Mouse (Mus musculus) cerebellum, postnatal 10 days (tissue): Measurements from ENCODE around the gene Snx19.

Experiments used
- DNase-seq, 2 experiments: peaks; one replicate each; pipeline ENCODE4 v3.0.0; 2021; ENCODE audit warnings: mixed read lengths in 2 of 2

Gene Snx19

DNA sequence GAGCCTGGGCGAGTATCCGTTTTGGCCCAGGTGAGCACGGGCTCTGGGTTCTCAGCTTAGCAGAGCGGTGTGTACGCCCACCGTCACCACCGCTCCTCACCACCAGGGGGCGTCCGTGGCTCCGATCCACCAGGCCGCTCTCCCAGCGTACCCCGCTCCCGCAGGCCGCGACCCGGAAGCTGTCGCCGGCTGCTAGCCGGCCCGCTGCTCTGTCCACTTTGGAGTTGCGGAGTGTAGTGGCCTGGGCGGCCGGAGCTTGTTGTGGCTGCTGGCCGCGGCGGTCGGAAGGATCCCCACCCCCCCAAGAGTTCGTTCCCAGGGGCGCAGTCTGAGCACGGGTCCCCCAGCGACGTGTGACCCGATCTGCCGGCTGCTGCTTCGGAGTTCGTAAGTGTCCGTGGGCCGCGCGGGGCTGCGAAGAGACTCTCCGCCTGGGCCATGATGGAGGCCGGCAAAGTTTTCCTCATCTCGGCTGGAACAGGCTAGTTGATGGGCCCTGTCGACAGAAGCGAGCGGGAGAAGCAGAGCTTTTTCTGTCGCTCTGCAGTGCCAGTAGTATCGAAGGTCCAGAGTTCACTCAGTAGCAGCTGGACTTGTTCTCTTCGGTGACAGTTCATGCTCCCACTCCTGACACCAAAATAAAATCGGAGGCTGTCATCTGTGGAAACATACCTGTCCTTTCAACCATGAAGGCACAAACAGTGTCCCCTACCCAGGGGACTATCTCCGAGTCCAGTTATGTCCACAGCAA is at the start of gene Snx19:
Snx19 (plus strand) TSS at position 227 of the 751 bp plus-strand sequence.
- peak; percentile 98 to 99 for DNase-seq

DNA sequence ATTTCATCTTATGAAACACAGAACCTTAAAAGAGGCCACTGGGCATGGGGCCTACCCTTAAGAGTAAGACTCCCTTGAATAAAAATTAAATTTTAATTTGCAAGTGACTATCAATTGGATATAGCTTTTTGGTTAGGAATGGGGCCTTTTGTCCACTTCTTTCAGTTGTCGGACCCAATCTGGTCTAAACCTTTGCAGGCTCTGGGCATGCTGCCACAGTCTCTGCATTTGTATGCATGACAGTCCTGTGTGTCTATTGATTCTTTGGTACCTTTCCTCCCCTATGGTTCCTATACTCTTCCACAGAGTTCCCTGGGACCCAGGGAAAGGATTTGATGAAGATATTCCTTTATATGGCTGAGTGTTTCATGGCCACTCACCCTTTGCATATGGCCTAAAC is 26.1 kb upstream of the Snx19 start:
- peak; percentile 20 to 36 for DNase-seq

DNA sequence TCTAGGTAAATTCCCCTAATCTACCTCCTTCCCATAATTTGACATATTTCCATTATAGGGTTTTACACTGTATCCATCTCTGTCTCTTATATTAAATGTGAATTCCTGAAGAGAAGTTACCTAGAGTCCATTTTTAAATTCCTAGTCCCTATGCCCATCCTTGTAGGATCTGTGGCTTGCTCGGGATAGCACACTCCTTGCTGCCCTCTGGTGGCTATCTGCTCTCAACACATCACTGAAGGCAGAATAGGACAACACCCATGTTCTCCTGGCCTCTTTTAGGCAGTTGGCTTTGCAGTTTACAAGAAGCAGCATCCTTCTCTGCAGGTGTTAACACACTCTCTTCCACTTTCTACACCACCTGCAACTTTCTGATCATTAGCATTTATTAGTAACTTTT is 4.0 kb upstream of the Snx19 start:
- DNase-seq: peak; percentile 82 to 83

DNA sequence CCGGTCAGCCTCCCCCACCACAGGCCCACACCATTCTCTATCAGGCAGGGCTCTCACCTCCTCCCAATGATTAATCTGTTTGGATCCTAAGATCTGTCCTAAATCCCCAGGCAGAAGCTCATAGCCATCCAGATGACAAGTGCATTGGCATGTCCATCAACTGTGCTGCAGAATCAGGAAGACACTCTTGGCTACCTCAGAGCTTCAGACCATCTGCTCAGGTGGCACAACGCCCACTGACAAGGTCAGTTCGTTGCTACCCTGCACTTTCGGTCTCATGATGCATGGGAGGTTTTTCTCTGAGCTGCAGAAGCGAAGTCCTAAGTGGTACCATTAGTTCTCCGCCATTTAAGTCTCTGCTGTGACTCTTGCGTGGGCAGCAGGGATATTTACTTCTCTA is 1.7 kb upstream of the Snx19 start:
- peak; percentile 96 to 97 for DNase-seq

DNA sequence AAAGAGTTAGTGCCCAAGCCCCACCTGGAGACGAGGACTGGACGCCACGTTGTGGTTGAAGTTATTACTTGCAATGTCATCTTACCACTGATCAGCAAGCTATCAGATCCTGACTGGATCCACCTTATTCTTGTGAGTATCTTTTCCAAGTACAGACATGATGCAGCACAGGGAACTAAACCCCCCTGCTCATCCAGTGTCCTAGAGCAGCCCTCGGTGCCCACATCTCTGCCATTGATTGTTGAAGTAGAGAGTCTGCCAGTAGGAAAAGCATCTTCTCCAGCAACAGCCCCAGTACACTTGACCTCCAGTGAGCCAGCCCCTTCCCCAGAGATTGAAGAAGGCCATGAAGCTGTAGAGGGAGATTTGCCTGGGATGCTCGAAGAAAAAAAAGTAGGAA is 1.3 kb downstream of the Snx19 start:
- DNase-seq: no peak

DNA sequence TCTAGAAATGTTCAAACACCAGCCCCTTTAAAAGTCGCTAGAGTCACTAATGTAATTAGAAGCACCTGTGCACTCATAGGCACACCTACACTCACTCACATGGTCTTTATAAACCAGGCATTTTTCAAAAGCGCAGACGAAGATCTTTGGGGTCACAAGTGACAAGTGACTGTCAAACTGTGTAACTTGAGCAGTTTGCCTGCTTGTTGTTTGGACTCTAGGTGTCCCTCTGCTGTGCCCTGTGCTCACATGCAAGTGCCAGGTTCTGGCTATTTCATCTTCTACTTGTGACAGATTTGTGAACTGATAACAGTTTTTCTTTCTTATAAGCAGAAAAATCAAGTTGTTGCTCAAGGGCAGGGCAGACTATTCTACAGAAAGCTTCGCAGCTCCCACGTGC is 3.5 kb downstream of the Snx19 start:
- no peak for DNase-seq

DNA sequence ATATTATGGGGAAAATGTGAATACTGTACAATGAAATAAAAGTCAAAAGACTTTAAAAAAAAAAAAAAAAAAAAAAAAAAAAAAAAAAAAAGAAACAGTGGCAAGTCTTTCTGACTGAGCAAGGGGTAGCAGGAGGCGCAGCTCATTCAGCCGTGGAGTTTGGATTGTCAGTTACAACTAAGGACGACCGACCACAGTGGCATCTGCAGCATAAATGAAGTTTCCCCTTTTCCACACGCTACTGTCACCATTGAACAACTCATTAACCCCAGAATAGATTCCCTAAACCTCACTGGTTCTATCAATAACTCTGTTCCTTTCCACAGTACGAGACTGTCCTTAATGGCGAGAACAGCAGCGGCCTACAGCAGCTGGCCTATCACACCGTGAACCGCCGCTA is 5.0 kb downstream of the Snx19 start:
- no peak for DNase-seq

DNA sequence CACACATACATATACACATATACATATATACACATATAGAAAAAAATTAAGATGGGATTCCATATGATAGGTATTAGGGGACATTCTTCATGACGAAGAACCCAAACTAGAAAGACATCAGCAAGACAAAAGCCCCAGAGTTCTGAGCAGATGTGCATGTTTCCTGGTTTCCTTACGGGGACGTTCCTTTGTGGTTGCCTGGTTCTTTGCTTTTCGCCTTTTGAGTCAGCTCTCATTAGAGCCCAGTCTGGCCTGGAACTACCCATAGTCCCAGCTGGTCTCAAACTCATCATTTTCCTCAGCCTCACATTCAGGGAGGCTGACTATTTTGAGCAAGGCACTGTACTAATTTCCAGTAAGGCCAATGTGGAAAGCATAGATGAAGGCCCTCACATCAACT is 7.0 kb downstream of the Snx19 start:
- no peak for DNase-seq

DNA sequence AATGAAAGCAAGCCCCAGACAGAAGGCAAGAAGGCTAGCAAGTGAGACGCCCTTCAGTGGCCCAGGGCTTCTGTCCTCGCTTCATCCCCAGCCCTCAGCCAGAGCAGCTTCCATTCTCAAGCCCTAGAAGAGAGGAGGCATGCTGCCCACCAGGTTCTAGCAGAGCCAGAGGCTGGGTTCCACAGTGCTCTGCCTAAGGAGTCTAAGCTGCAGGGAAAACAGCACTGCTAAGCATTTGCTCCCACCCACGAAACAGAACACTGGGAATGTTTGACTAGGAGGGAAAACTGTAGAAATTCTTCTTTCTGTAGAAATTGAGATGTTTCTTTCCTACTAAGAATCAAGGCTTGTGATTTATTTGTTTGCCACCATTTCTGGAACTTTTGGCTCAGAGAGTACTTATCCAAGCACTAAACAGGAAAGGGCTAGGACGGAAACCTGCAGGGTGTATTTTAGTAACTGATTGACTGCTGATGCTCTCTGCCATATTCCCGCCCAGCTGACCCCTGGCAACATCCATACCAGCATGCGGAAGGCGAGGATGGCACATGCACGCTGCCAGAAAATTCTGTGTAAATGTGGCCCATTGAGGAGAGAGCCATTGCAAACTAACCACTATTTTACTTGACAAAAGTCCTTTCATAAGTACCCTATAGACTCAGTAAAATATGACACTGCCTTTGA is 9.1 kb downstream of the Snx19 start:
- DNase-seq: no peak

DNA sequence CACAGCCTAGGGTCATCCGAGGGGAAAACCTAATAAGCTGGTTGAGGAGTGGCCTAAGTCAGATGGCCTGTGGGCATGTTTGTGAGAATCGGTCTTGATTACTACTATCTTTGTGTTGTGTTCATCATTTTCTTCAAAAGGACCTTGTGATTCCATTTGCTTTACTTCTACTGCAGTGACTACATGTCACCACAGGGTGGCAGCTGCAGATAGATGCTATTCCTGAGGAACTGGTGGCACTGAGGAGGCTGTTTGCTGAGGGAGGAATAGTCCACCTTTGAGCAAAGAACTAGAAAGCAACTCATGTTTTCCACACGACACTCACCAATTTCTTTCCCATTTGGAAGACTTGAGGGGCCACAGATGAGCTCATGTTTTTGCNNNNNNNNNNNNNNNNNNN is 11.6 kb downstream of the Snx19 start:
- peak; percentile 68 to 70 for DNase-seq

DNA sequence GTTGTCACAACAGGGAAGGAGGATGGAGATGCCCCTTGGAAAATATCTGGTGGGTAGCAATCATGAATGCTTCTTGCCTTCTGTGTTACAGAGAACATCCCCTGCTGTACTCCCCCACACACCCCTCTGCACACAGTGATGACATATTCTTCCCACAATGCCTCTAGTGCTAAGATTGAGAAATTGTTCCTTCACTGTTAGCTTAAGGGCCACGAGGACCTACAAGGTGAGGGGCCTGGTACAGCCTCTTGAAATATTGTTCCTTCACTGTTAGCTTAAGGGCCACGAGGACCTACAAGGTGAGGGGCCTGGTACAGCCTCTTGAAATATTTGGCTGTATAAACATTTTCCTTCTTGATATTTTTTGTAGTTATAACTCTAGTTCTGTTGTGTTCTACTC is 14.9 kb downstream of the Snx19 start:
- no peak for DNase-seq

DNA sequence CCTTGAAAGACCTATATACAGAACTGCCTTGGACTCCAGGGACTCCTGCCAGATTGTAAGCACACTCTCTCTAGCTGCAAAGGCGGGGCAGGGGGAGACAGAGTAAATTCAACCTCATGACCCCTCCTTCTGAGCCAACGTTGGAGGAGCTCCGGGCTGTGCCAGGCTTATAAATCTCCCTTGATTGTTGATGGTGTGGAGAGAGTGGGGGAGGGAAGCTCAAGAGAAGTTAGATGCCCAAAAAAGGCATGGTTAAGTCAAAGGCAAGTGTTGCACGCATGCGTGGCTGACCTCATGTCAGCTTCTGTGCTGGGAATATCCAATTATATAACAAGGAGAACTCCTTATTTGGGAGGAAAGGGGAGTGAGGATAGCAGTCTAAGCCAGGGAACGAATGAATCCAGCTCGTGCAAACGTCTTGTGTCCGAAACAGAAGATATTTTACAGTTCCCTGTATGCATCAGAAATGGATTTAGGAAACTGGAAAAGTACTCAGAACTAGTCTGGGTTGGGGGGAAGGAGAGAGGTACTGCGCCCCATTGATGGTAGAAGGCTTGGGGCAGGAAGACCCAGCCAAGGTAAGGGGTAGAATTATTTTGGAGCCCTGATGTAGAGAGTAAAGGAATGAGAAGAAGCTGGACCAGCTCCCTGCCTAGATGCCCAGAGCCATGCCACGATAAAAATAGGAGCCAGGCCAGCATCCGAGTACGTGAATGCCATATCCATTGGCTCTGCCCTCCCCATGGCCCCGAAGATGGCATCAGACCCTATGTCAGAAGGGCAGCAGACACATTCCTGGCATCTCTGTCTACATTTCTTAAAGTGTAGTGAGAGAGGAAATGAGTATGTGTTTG is 18.6 kb downstream of the Snx19 start:
- DNase-seq: no peak

DNA sequence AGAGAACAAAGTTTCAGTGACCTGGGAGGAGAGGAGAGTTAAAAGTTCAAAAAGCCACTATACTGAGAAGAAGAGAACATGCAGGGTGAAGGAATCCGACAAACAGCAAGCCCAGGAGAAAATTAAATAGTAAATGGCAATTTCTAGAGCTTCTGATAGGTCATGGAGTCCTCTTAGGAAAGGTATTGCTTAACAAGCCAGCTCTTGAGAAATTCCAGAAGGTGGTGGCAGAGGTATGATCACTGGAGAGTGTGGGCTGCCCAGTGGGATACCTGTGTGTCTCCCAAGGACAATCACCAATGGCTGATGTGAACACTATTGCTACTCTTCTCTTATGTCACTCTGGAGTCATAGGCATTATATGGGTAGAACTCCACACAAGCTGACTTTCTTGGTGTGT is 19.2 kb downstream of the Snx19 start:
- DNase-seq: no peak

DNA sequence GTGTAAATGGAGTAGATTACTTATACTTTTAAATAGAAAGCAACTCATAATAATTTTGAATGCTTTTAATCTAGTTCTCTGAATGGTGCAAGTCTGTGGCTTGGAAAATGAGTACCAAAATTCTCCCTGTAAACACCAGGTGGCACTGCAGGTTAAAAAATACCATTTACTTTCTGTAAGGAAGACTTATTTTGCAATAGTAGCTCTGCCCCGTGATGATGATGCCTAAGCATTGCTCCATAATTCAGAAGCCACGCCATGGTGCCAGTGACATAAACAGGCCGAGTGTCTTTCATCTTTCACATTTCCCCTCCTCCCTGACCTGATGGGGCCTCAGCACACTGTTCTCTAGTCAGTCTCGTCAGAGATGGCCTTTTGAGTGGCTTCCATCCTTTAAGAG is 21.6 kb downstream of the Snx19 start:
- peak; percentile 43 to 48 for DNase-seq

DNA sequence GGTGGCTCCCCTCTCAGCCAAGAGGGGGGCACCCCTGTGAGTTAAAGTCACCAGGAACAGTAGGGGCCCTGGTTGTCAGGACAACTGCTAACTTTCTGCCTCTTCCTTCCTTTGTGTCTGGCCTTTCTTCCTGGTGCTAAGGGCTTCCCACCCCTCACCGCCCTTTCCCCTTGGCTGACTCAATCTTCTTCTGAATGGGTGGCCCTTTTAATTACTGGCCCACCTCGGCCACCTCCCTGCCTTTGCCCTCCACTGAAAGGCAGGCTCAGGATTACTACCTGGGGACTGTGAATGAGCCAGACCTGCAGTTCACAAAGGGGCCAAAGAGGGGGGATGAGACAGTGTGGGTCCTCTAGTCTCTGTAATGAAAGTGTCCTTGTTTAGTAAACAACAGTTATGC is 23.0 kb downstream of the Snx19 start:
- DNase-seq: no peak

DNA sequence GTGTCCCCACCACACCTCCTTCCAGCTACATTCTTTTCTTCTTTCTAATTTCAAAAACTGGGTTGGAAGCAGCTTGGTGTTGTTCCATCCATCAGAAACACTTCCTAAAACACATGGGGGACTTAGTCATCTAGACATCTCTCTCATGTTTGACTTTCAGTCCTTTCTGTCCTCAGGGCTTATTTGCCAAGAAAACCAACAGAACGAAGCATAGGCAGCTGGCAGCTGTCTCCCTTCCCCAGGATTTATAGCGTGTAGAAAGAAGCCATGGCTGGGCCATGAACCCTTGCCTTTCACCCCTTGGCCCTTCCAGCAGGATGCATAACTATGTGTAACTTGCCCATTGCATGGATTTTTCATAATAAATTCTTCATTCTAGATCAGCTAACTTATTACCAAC is 23.9 kb downstream of the Snx19 start:
- no peak for DNase-seq

DNA sequence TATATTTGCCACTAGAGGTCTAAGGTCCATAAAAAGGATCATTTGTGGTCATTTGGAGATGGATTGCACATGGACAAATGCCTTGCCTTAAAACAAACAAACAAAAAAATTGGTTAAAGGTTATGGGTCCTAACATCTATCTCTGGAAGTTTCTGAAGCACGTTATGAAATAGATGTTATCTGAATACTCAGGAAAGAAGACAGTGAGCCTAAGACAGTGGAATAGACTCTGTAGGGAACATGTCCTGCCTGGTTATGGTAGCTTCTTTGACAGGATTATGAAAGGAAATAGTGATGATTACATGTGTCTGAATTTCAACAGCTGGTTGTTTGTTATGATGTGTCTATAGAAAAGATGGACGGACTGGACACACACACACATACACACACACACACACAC is 27.6 kb downstream of the Snx19 start:
- no peak for DNase-seq

DNA sequence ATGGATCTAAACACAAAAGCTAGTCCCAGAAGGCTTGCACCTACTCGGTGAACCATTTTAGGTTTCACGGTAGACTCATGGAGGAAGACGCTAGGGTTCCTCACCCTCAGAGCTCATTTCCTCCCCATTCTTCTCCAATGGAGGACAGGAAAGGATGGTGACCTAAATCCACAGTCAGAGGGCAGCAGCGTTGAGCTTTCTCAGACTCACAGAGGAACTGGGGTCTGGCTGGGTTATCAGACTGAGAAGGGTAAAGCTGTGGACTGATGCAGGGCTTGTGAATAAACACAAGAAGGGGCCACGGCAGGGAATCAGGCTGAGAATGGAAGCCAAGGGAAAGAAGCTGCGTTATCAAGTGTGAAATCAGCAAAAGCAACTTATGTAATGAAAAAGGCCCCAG is 29.3 kb downstream of the Snx19 start:
- DNase-seq: no peak

DNA sequence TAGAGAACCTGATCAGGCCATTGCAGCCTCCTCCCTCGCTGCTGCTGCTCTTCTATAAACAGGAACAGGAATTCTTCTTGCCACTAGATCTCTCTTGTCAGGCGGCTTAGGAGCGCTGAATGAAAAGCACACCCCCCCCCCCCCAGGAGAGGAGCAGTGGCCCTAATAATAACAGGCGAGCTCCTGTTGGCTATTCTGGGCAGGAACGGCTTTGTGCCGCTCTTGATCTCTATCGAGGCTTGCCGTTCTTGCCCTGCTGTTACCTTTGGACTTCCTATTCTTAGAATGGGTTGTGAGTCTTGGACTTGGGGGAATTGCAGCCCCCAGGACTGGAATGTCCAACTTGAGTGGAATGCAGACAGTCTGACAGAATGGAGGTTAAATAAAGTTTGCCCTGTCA is 33.6 kb downstream of the Snx19 start:
- no peak for DNase-seq

DNA sequence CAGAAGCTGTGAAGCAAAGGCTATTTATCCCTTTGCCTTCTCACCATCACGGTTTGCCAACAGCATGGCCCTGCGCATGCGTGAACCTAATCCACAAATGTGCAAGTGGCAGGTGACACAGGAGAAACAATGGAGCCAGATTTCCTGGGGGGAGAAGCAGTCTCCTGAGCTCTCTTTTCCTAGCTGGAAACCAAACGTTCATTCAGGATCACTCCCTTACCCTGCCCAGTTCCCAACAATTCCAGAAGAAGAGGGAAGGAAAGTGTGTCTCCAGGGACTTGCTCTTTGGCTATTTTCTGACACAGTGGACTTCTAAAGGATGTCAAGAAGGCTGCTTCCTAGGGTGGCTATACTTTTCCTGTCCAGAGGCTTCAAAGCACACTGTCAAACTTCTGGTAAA is 37.8 kb downstream of the Snx19 start:
- DNase-seq: no peak

DNA sequence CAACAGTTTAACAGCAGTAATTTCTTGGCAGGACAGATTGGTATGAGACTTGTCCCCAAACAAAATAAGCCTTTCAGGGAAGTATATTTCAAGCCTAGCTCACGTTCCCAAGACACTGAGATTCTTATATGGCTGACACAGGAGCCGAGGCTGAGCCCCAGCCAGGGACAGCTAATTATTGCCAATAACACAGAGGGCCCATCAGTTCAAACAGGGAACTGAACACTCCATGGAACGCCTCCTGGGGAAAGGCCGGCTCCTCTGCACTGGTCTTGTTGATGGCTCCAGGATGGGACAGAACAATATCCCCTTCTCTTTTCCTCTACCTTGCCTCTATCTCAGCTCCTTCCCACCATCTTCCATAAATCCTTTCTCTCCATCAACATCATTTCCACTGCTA is 53.1 kb downstream of the Snx19 start:
- DNase-seq: no peak

DNA sequence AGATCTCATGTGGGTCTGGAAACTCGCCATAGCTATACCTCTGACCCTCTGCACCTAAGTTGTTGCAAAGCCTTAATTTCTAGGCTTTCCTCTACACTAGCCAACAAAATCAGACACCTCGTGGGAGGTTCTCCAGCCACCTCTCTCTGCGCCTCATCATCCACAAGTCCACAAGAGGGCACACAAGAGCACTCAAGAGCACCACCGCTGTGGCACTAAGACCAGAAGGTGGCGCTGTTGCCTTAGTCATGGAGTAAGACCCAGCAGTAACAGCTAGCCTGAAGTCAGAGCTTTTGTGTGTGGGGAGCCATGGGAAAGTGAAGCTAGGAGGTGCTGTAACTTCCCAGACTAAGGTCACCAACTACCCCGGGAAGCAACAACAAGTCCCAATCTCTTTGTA is 53.6 kb downstream of the Snx19 start:
- peak; percentile 97 to 99 for DNase-seq

DNA sequence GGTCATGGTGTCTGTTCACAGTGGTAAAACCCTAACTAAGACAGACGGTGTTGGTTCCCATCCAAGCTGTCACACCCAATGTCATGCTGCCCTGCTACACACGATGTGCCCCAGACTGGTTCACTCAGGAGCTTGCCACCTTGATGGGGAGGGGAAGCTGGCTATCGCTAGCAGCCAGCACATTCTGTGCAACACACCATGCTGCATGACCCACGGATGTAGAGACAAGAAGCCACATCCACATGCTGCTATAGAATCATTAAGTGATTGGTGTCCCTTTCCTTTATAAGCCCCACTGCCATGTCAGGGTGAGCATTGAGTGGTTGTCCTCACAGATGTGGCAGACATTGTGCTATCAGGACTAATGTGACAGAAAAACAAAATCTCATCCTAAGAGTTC is 55.2 kb downstream of the Snx19 start:
- no peak for DNase-seq

DNA sequence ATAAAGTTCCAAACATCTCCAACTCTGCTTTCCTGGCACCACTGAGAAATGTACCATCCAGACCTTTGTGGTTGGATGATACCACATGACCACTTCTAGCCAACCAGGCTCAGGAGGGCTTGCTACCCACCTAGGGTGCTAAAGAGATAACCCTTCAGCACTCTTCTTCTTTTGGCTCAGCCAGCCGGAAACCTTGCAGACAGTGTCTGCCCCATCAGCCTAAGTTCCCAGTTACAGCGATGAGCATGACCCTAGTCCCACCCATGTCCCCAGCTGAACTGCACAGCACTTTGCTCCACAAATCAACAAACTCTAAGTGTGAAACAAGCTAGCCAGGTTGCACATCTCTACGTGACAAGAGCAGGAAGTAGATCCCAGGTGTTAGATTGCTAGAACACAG is 57.3 kb downstream of the Snx19 start:
- no peak for DNase-seq
